15 mouse cellular contexts compared by ENCODE assay signal in the genomic region with DNA sequence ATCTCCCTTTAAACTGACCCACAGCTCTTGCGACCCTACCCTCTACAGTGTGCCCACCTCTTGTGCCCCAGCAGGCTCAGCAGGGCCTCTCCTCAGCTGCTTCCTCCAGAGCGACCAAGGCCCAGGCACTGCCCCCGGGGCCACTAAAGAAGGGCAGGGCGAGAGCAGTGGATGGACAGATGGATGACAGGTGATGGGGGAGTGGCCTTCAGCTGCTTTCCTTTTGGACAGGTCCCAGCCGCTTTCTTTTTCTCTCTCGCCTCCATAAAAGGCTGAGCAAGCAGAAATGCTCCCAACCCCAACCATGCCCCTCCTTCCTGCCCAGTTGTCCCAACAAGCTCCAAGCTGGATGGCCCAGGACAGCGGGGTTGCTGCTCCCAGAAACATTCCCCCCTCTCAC. TPM values are rescaled to one million over a fixed set of nuclear protein-coding genes. Genes with fewer than 3 reads are reported as not detected.
A peak's percentile ranks its signal among the peaks of the same experiment; 100 is the strongest.
DNase-seq lines count a peak whose midpoint lies in the region; ATAC-seq lines count a peak whose summit lies in the region.
"Had no signal": no experiment of that assay in that cellular context is flagged by ENCODE, and none has a peak within 500 bp of the region (broad histone marks: within the 10 kb centered on the region; RNA-seq: fewer than 3 reads in every experiment).

No protein-coding gene starts in this region.

- H3K36me3 ChIP-seq in forebrain, embryonic 15.5 days: no peaks in the 10 kb centered on the region
- H3K36me3 ChIP-seq in kidney, embryonic 16.5 days (ENCODE audit: insufficient read depth, low read length): no peaks in the 10 kb centered on the region
- H3K36me3 ChIP-seq in midbrain, embryonic 16.5 days (ENCODE audit: control insufficient read depth, insufficient read depth, low read length): no peaks in the 10 kb centered on the region
- H3K36me3 ChIP-seq: heart, embryonic 13.5 days; liver, embryonic 13.5 days had no signal

- peak overlapping the region; percentile 43; the same call in 1 of the 2 replicates for H3K9ac ChIP-seq in forebrain, embryonic 15.5 days (replicated peaks)
- 0 out of 2 replicates have a peak overlapping the region, but pooled peaks have one; percentile 35 for H3K9ac ChIP-seq in kidney, embryonic 16.5 days (replicated peaks; ENCODE audit: low read length)
- H3K9ac ChIP-seq in midbrain, embryonic 16.5 days (ENCODE audit: low read depth, low read length): peak overlapping the region; percentile 52
- H3K9ac ChIP-seq: heart, embryonic 13.5 days; liver, embryonic 13.5 days had no signal

- H3K4me2 ChIP-seq in forebrain, embryonic 15.5 days (replicated peaks): peak overlapping the region; percentile 90
- no peak overlapping the region for H3K4me2 ChIP-seq in kidney, embryonic 16.5 days (replicated peaks; ENCODE audit: low read depth, low read length)
- H3K4me2 ChIP-seq in midbrain, embryonic 16.5 days (ENCODE audit: low read length): peak overlapping the region; percentile 82
- H3K4me2 ChIP-seq: heart, embryonic 13.5 days; liver, embryonic 13.5 days had no signal

- WGBS in forebrain, embryonic 15.5 days: 50% methylated on average over 7 of the region's 7 CpGs
- WGBS in kidney, embryonic 16.5 days: 35% methylated on average over 7 of the region's 7 CpGs
- 34% methylated on average over 7 of the region's 7 CpGs for WGBS in midbrain, embryonic 16.5 days

- H3K27ac ChIP-seq in forebrain, embryonic 15.5 days (replicated peaks): no peak overlapping the region
- peak overlapping the region; percentile 74 for H3K27ac ChIP-seq in kidney, embryonic 16.5 days (ENCODE audit: low read length)
- 0 out of 2 replicates have a peak overlapping the region, but pooled peaks have one; percentile 5 for H3K27ac ChIP-seq in midbrain, embryonic 16.5 days (ENCODE audit: low read length)
- H3K27ac ChIP-seq: heart, embryonic 13.5 days; liver, embryonic 13.5 days had no signal

- H3K4me3 ChIP-seq in forebrain, embryonic 15.5 days: peak overlapping the region; percentile 68
- no peak overlapping the region for H3K4me3 ChIP-seq in kidney, embryonic 16.5 days (ENCODE audit: low read length)
- peak overlapping the region; percentile 20 for H3K4me3 ChIP-seq in midbrain, embryonic 16.5 days (ENCODE audit: low read depth, low read length)
- H3K4me3 ChIP-seq: heart, embryonic 13.5 days; liver, embryonic 13.5 days had no signal

- 0 out of 2 replicates have a peak, but pooled peaks cover 6% of the 10 kb centered on the region for H3K27me3 ChIP-seq in forebrain, embryonic 15.5 days
- H3K27me3 ChIP-seq in kidney, embryonic 16.5 days (ENCODE audit: insufficient read depth, low read length): peaks cover 46% of the 10 kb centered on the region
- H3K27me3 ChIP-seq in midbrain, embryonic 16.5 days (ENCODE audit: control insufficient read depth, insufficient read depth, low read depth, low read length): no peaks in the 10 kb centered on the region

- no peak for ATAC-seq in forebrain, embryonic 15.5 days (replicated peaks)
- peak; percentile 46; the same call in 1 of the 2 replicates for ATAC-seq in kidney, embryonic 16.5 days (ENCODE audit: low FRiP score, low TSS enrichment)
- no peak for ATAC-seq in midbrain, embryonic 16.5 days
- ATAC-seq: CD4-positive, CD25-positive, alpha-beta regulatory T cell, adult 4 months had no signal

- intact Hi-C loops in gastrocnemius, postnatal 14 days (cut with DNase I; ENCODE audit: low total_unique reads): no loop called here
- intact Hi-C loops in left cerebral cortex, postnatal 25 days (cut with DNase I): loop anchor here (2.0 kb wide), 1 partner anchor 29 kb away; no protein-coding TSS in a partner anchor

- DNase-seq in gastrocnemius, postnatal 14 days: peak; percentile 51
- no peak for DNase-seq in gastrocnemius, postnatal 25 days
- DNase-seq in left cerebral cortex, postnatal 25 days (ENCODE audit: low spot score in 2 of 2): no peak
- DNase-seq in testis, postnatal 10 days (ENCODE audit: low spot score): no peak
- no peak for DNase-seq in urinary bladder, postnatal 36 days (ENCODE audit: low spot score in 2 of 2)
- DNase-seq: layer of hippocampus, adult 9-11 months; liver, embryonic 13.5 days; right cerebral cortex, postnatal 14 days; thymus, adult 18-20 months had no signal

- no peaks in the 10 kb centered on the region for H3K9me3 ChIP-seq in forebrain, embryonic 15.5 days
- H3K9me3 ChIP-seq in kidney, embryonic 16.5 days (ENCODE audit: low read length): no peaks in the 10 kb centered on the region
- H3K9me3 ChIP-seq in midbrain, embryonic 16.5 days (replicated peaks; ENCODE audit: control insufficient read depth, low read length, poor library complexity, severe bottlenecking): no peaks in the 10 kb centered on the region
- H3K9me3 ChIP-seq: heart, embryonic 13.5 days; liver, embryonic 13.5 days had no signal

- H3K4me1 ChIP-seq in forebrain, embryonic 15.5 days: peaks cover 65% of the 10 kb centered on the region
- peaks cover 25% of the 10 kb centered on the region for H3K4me1 ChIP-seq in kidney, embryonic 16.5 days (ENCODE audit: insufficient read depth, low read length)
- peaks cover 47% of the 10 kb centered on the region for H3K4me1 ChIP-seq in midbrain, embryonic 16.5 days (ENCODE audit: control insufficient read depth, insufficient read depth, low read length)
- H3K4me1 ChIP-seq: liver, embryonic 13.5 days had no signal

RNA-seq across cellular contexts. Expression of a gene that starts 2.7 kb away (rescaled TPM):
- 1 to 10 TPM; 2.7 to 5.0 TPM for total RNA-seq in gastrocnemius, postnatal 14 days (2021)
- total RNA-seq in gastrocnemius, postnatal 25 days (2021): 1 to 10 TPM in 1 of 2 experiments, under 1 TPM in 1; 0.79 to 1.9 TPM
- 11.3 and 12.5 TPM in 2 replicates for polyA plus RNA-seq in forebrain, embryonic 15.5 days (2015; fragmentation: Nextera tagmentation; extraction: Ambion mirVana)
- 1.9 and 2.0 TPM in 2 replicates for polyA plus RNA-seq in kidney, embryonic 16.5 days (2015; fragmentation: Nextera tagmentation; extraction: Ambion mirVana)
- polyA plus RNA-seq in midbrain, embryonic 16.5 days (2015; fragmentation: Nextera tagmentation; extraction: Ambion mirVana): 20.3 and 24.1 TPM in 2 replicates
- 10 to 100 TPM; 46.6 to 46.9 TPM for total RNA-seq in left cerebral cortex, postnatal 25 days (2021)
- total RNA-seq: megakaryocyte, adult 5-6 weeks had no signal
- polyA plus RNA-seq: CD4-positive, CD25-positive, alpha-beta regulatory T cell, adult 4 months had no signal

Comparison
In these comparisons a context has a peak if more than half of its experiments do, and no peak if none do; other contexts are left out.
1. RNA of a gene that starts 2.7 kb away (total RNA-seq): 46.6 to 46.9 TPM in left cerebral cortex, postnatal 25 days; 2.7 to 5.0 TPM in gastrocnemius, postnatal 14 days and 0.79 to 1.9 TPM in gastrocnemius, postnatal 25 days; every median in the first group is over 4 times any median in the second.
2. Peak in every context shown above with its lines, with median percentiles within 50 percentile points of each other: H3K9ac ChIP-seq.